Mouse (Mus musculus): ENCODE data around the gene Mrpl48. TPM values are rescaled to one million over a fixed set of nuclear protein-coding genes. Genes with fewer than 3 reads are reported as not detected.

Mrpl48 gene
- 86.0 and 89.5 TPM in 2 replicates for polyA plus RNA-seq (2014; fragmentation: Nextera tagmentation; extraction: Ambion mirVana)

DNA sequence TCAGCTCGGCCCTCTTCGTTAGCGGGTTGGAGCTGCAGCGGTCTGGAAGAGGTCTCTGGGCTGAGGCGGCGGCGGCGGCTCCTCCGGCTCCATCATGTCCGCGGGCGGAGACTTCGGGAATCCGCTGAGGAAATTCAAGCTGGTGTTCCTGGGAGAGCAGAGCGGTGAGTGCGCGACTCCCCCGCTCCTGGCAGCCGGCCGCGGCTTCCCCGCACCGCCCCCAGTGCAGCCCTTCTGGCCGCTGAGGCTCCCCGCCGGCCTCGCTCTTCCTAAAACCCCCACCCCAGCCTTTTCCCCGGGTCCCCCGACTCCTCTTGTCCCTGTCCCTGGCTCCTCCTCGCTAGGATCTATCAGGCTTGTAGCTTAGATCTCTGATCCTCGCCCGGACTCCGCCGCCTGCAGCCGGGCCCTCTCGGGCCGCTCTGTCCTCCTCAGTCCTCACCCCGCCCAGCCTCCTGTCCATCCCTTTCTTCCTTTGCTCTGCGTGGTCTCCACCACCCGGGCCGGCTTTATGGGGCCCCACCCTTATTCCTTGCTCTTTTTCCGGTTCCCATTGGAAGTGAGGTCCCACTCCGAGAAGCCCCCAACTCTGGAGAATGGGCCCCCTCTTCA, at the start of gene Mrpl48:
Gene Mrpl48, minus strand, starts transcription at position 172 of the 612 bp plus-strand sequence.
- peak; percentile 49 for DNase-seq (ENCODE audit: low spot score)
- Histone ChIP-seq H3K4me2 (replicated peaks) (peak within 1 kb of the TSS; percentile 71), H3K36me3 (replicated peaks; ENCODE audit: control insufficient read depth, insufficient read depth) (no peaks in the 10 kb centered on the region), H3K4me1 (replicated peaks; ENCODE audit: control insufficient read depth, insufficient read depth, low read length) (peaks cover 23% of the 10 kb centered on the region), H3K27ac (peak within 1 kb of the TSS; percentile 99), H3K9me3 (ENCODE audit: control insufficient read depth, low read length) (no peaks in the 10 kb centered on the region), H3K4me3 (replicated peaks; ENCODE audit: low read length) (peak within 1 kb of the TSS; percentile 91), H3K9ac (peak within 1 kb of the TSS; percentile 99), H3K27me3 (ENCODE audit: control insufficient read depth, insufficient read depth, low read length) (no peaks in the 10 kb centered on the region)
- under 1% methylated on average over 43 of the region's 43 CpGs for WGBS
- ATAC-seq (ENCODE audit: low FRiP score) = peak; percentile 13

DNA sequence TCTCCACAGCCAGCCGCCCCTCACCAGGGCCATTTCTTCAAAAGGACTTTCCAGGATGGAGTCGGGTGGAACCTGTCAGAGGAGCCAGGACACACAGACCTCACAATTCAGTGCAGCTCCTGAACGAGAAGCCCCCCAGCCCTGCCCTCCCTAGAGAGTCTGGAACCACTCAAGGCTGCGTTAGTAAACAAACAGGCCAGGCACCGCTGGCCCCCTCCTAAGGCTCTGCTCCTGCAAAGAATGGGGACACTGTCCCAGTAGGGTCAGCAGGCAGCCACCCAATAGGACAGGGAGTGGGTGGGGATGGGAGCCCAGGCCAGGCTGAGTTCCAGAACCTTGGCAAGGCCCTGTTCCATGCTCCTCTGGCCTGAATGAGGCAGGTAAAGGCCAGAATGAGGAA, 48.6 kb upstream of the Mrpl48 start:
- H3K9ac ChIP-seq = no peak overlapping the region
- H3K27me3 ChIP-seq (ENCODE audit: control insufficient read depth, insufficient read depth, low read length) = no peaks in the 10 kb centered on the region
- ATAC-seq (ENCODE audit: low FRiP score) (no peak), DNase-seq (ENCODE audit: low spot score) (no peak)
- 46% methylated on average over 5 of the region's 5 CpGs for WGBS
- H3K4me1 ChIP-seq (replicated peaks; ENCODE audit: control insufficient read depth, insufficient read depth, low read length) = no peaks in the 10 kb centered on the region
- no peak overlapping the region for H3K27ac ChIP-seq
- no peaks in the 10 kb centered on the region for H3K9me3 ChIP-seq (ENCODE audit: control insufficient read depth, low read length)
- no peak overlapping the region for H3K4me3 ChIP-seq (replicated peaks; ENCODE audit: low read length)
- H3K4me2 ChIP-seq (replicated peaks) = no peak overlapping the region
- H3K36me3 ChIP-seq (replicated peaks; ENCODE audit: control insufficient read depth, insufficient read depth) = 0 out of 2 replicates have a peak, but pooled peaks cover 1% of the 10 kb centered on the region

DNA sequence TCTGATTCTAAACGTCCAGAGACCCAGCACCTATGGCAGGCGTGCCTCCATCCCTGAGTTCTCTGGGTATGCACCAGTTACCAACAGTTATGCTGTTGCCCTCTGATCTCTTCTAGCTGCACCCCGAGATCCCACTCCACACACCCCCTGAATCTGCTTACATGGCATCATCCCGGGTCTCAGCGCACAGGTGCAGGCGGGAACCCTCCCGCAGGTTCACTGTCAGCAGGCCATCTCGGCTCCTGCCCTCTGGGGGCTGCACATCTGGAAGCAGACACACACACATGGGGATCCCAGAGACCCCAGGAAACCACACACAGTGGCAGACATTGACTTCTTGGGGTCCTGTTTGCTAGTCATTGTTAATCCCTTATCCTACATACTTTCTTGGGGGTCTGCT, 46.3 kb upstream of the Mrpl48 start:
- Histone ChIP-seq H3K27ac (peak overlapping the region; percentile 71), H3K36me3 (replicated peaks; ENCODE audit: control insufficient read depth, insufficient read depth) (0 out of 2 replicates have a peak, but pooled peaks cover 3% of the 10 kb centered on the region), H3K9me3 (ENCODE audit: control insufficient read depth, low read length) (no peaks in the 10 kb centered on the region), H3K4me1 (replicated peaks; ENCODE audit: control insufficient read depth, insufficient read depth, low read length) (no peaks in the 10 kb centered on the region), H3K4me3 (replicated peaks; ENCODE audit: low read length) (no peak overlapping the region), H3K4me2 (replicated peaks) (no peak overlapping the region), H3K9ac (no peak overlapping the region), H3K27me3 (ENCODE audit: control insufficient read depth, insufficient read depth, low read length) (no peaks in the 10 kb centered on the region)
- WGBS = 76% methylated on average over 8 of the region's 8 CpGs
- DNase-seq (ENCODE audit: low spot score) (no peak), ATAC-seq (ENCODE audit: low FRiP score) (no peak)

DNA sequence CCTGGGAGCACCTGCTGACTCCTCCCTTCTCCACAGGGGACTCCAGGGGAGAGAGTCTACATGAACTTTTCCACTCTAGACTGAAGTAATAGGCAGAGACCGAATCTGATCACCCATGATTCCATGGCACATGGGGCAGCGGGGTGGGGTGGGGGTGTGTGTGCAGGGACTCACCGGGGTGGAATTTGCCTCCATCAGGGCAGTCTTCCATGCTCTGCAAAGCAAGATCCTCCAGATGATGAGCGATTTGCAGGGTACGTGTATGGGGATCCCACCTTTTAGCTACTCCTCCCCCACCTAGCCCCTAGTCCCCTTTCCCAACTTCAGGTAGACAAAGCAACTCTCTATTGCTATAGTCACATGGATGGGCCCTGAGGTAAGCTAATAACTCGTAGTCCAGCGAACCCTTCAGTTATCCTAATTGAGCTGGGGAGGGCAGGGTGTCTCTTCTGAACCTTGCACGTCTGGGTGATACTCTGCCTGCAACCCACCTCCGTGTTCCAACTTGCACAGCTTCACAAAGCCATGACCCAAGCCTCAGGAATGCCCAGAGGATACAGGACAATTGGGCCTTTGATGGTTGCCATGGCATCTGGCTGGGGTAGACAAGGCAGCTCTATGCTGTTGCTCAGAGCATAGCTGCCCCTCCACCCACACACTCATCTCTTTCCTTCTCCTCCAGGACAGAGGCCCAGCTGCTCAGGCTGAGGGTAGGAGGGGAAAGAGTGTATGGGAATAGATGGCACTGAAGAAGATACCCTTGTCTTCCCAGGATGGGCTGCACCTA, 45.6 kb upstream of the Mrpl48 start:
- Histone ChIP-seq H3K9me3 (ENCODE audit: control insufficient read depth, low read length) (no peaks in the 10 kb centered on the region), H3K4me3 (replicated peaks; ENCODE audit: low read length) (no peak overlapping the region), H3K4me2 (replicated peaks) (no peak overlapping the region), H3K27me3 (ENCODE audit: control insufficient read depth, insufficient read depth, low read length) (no peaks in the 10 kb centered on the region), H3K4me1 (replicated peaks; ENCODE audit: control insufficient read depth, insufficient read depth, low read length) (no peaks in the 10 kb centered on the region), H3K27ac (peak overlapping the region; percentile 71), H3K9ac (no peak overlapping the region), H3K36me3 (replicated peaks; ENCODE audit: control insufficient read depth, insufficient read depth) (peaks cover 5% of the 10 kb centered on the region; the same call in 1 of the 2 replicates)
- WGBS = 51% methylated on average over 9 of the region's 9 CpGs
- ATAC-seq (ENCODE audit: low FRiP score) (peak; percentile 86), DNase-seq (ENCODE audit: low spot score) (peak; percentile 40)

DNA sequence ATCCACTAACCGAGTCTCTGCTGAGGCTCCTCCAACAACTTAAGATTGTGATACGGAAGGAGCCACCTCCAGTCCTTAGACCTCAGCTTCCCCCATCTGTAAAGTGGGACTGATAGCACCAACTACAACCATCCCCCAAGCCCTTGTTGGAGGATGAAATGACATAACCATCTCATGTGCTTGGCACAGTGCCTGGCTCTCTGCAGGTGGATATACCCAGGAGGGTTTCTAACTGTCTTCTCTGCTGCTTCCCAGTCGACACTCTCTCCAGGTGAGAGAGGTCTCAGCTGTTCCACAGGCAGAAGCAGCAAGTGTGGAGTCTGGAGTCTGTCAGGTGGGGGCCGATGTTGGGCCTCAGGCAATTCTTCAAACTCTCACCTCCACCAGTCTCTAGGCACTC, 42.9 kb upstream of the Mrpl48 start:
- 77% methylated on average over 4 of the region's 4 CpGs for WGBS
- H3K4me3 ChIP-seq (replicated peaks; ENCODE audit: low read length) = no peak overlapping the region
- DNase-seq (ENCODE audit: low spot score) = no peak
- H3K27me3 ChIP-seq (ENCODE audit: control insufficient read depth, insufficient read depth, low read length) = no peaks in the 10 kb centered on the region
- ATAC-seq (ENCODE audit: low FRiP score) = no peak
- H3K27ac ChIP-seq = no peak overlapping the region
- H3K4me1 ChIP-seq (replicated peaks; ENCODE audit: control insufficient read depth, insufficient read depth, low read length) = no peaks in the 10 kb centered on the region
- H3K36me3 ChIP-seq (replicated peaks; ENCODE audit: control insufficient read depth, insufficient read depth) = peaks cover 17% of the 10 kb centered on the region; the same call in 1 of the 2 replicates
- no peak overlapping the region for H3K9ac ChIP-seq
- no peaks in the 10 kb centered on the region for H3K9me3 ChIP-seq (ENCODE audit: control insufficient read depth, low read length)
- H3K4me2 ChIP-seq (replicated peaks) = no peak overlapping the region

DNA sequence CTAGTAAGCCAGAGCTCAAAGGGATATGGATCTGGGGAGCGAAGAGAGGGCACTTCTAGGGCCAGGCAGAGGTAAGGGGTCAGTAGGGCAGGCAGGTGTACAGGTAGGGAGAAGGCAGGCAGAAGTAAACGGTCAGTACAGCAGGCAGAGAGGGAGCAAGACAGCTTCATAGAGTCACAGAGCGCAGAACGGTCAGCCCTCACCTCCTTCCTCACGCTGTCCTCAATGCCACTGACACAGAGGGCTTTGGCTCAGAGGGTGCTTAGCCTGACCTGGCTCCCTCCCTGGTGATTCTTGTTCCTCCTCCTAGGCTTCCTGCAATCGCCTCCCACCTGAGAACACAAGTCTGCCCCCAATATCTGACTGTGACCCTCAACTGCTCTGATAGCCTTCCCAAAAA, 42.3 kb upstream of the Mrpl48 start:
- H3K4me1 ChIP-seq (replicated peaks; ENCODE audit: control insufficient read depth, insufficient read depth, low read length) = no peaks in the 10 kb centered on the region
- peaks cover 17% of the 10 kb centered on the region; the same call in 1 of the 2 replicates for H3K36me3 ChIP-seq (replicated peaks; ENCODE audit: control insufficient read depth, insufficient read depth)
- 76% methylated on average over 6 of the region's 6 CpGs for WGBS
- no peak overlapping the region for H3K4me3 ChIP-seq (replicated peaks; ENCODE audit: low read length)
- no peaks in the 10 kb centered on the region for H3K27me3 ChIP-seq (ENCODE audit: control insufficient read depth, insufficient read depth, low read length)
- H3K27ac ChIP-seq = no peak overlapping the region
- no peak overlapping the region for H3K9ac ChIP-seq
- H3K4me2 ChIP-seq (replicated peaks) = no peak overlapping the region
- DNase-seq (ENCODE audit: low spot score) (no peak), ATAC-seq (ENCODE audit: low FRiP score) (no peak)
- H3K9me3 ChIP-seq (ENCODE audit: control insufficient read depth, low read length) = no peaks in the 10 kb centered on the region

DNA sequence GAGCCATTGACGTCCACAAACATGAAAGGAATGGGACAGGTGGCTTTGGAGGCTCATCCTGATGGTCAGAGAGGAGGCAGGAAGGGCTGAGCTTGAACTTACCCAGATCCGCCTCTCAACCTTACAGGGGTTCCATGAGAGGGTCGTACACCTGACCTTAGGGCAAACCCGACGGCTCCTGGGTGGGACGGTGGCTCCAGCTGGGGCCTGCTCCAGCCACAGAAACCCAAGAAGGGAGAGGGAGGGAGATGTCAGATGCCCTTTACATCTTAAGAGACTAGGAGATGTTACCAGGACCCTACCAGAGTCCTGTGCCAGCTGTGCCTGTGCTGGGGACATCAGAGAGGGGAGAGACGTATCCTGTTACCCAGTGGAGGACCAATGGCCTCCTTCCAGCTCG, 41.7 kb upstream of the Mrpl48 start:
- no peaks in the 10 kb centered on the region for H3K4me1 ChIP-seq (replicated peaks; ENCODE audit: control insufficient read depth, insufficient read depth, low read length)
- WGBS = 82% methylated on average over 8 of the region's 8 CpGs
- no peaks in the 10 kb centered on the region for H3K27me3 ChIP-seq (ENCODE audit: control insufficient read depth, insufficient read depth, low read length)
- DNase-seq (ENCODE audit: low spot score) (no peak), ATAC-seq (ENCODE audit: low FRiP score) (no peak)
- no peaks in the 10 kb centered on the region for H3K9me3 ChIP-seq (ENCODE audit: control insufficient read depth, low read length)
- no peak overlapping the region for H3K27ac ChIP-seq
- no peak overlapping the region for H3K4me3 ChIP-seq (replicated peaks; ENCODE audit: low read length)
- no peak overlapping the region for H3K9ac ChIP-seq
- H3K36me3 ChIP-seq (replicated peaks; ENCODE audit: control insufficient read depth, insufficient read depth) = peaks cover 17% of the 10 kb centered on the region; the same call in 1 of the 2 replicates
- no peak overlapping the region for H3K4me2 ChIP-seq (replicated peaks)

DNA sequence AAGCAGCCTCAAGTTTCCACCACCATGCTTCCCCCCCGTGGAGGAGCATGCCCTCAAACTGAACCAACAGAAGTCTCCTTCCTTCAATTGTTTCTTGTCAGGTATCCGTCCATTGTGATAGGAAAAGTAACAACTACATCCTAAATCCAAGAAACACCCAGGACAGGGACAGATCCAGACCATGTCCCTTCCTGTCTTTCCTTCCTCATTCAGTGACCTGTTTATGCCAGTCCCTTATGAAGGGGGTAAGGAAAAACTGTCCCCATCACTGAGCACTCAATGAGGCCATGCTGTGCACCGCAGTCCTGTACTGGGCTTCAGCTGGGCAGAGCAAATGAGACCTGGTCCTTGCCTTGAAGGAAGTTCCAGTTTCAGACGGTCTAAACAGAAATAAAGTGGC, 41.0 kb upstream of the Mrpl48 start:
- H3K27ac ChIP-seq = no peak overlapping the region
- no peak overlapping the region for H3K4me3 ChIP-seq (replicated peaks; ENCODE audit: low read length)
- H3K4me2 ChIP-seq (replicated peaks) = no peak overlapping the region
- no peaks in the 10 kb centered on the region for H3K9me3 ChIP-seq (ENCODE audit: control insufficient read depth, low read length)
- WGBS = 77% methylated on average over 4 of the region's 4 CpGs
- no peak for ATAC-seq (ENCODE audit: low FRiP score)
- H3K27me3 ChIP-seq (ENCODE audit: control insufficient read depth, insufficient read depth, low read length) = no peaks in the 10 kb centered on the region
- no peak overlapping the region for H3K9ac ChIP-seq
- no peaks in the 10 kb centered on the region for H3K4me1 ChIP-seq (replicated peaks; ENCODE audit: control insufficient read depth, insufficient read depth, low read length)
- H3K36me3 ChIP-seq (replicated peaks; ENCODE audit: control insufficient read depth, insufficient read depth) = peaks cover 17% of the 10 kb centered on the region; the same call in 1 of the 2 replicates
- DNase-seq (ENCODE audit: low spot score) = no peak

DNA sequence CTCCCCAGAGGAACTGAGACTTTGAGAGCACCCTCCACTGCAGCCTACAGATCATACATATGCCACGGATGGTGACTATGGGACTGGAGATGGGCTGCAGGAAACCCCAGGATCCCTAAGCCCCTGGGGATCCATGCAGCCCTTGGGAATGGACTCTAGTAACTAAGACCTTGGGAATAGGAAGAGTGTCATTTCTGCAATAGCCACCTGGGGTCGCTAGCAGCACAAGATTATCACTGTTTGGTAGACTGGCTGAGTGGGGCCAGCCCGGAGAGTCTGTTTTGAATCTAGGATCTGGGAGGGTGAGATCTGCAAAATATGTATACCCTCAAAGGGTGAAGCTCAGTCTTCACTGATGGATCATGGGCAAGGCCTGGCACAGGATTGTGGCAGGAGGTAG, 37.0 kb upstream of the Mrpl48 start:
- H3K27ac ChIP-seq = no peak overlapping the region
- no peaks in the 10 kb centered on the region for H3K27me3 ChIP-seq (ENCODE audit: control insufficient read depth, insufficient read depth, low read length)
- DNase-seq (ENCODE audit: low spot score) (peak; percentile 60), ATAC-seq (ENCODE audit: low FRiP score) (peak; percentile 24; the same call in 1 of the 2 replicates)
- WGBS = 31% methylated on average over 3 of the region's 3 CpGs
- H3K4me3 ChIP-seq (replicated peaks; ENCODE audit: low read length) = no peak overlapping the region
- H3K36me3 ChIP-seq (replicated peaks; ENCODE audit: control insufficient read depth, insufficient read depth) = peaks cover 24% of the 10 kb centered on the region
- H3K4me1 ChIP-seq (replicated peaks; ENCODE audit: control insufficient read depth, insufficient read depth, low read length) = no peaks in the 10 kb centered on the region
- no peak overlapping the region for H3K9ac ChIP-seq
- H3K9me3 ChIP-seq (ENCODE audit: control insufficient read depth, low read length) = no peaks in the 10 kb centered on the region
- no peak overlapping the region for H3K4me2 ChIP-seq (replicated peaks)

Data from hindbrain, embryonic 14.5 days (tissue).